Mouse (Mus musculus) embryonic facial prominence, embryonic 12.5 days (tissue): ENCODE results near the gene Plcb2. TPM values are rescaled to one million over a fixed set of nuclear protein-coding genes. Genes with fewer than 3 reads are reported as not detected.

ENCODE experiments used
- ATAC-seq: fragments of 200-750 bp; cut with Nextera tagmentation; 2 replicates; pipeline ENCODE4 v1.8.0; 2017; ENCODE audit not compliant: insufficient number of reproducible peaks, insufficient read depth, low FRiP score, low TSS enrichment
- H3K27ac ChIP-seq: fragments of 300-500 bp; sonication (generic); 2 replicates; pipeline ENCODE4 v1.5.1; 2016; ENCODE audit warnings: mild to moderate bottlenecking
- H3K27me3 ChIP-seq: fragments of 300-500 bp; sonication (generic); 2 replicates; pipeline ENCODE4 v1.6.1; 2016; ENCODE audit warnings: mild to moderate bottlenecking, moderate library complexity
- H3K36me3 ChIP-seq: fragments of 300-500 bp; sonication (generic); 2 replicates; pipeline ENCODE4 v1.6.1; 2016; ENCODE audit warnings: mild to moderate bottlenecking
- H3K4me1 ChIP-seq: fragments of 300-500 bp; sonication (generic); 2 replicates; pipeline ENCODE4 v1.6.1; 2016
- H3K4me2 ChIP-seq: fragments of 300-500 bp; sonication (generic); replicated peaks from 2 replicates; pipeline ENCODE4 v1.6.1; 2016; ENCODE audit warnings: mild to moderate bottlenecking, moderate library complexity
- H3K4me3 ChIP-seq: fragments of 300-500 bp; sonication (generic); 2 replicates; pipeline ENCODE4 v1.5.1; 2016; ENCODE audit warnings: mild to moderate bottlenecking
- H3K9ac ChIP-seq: fragments of 300-500 bp; sonication (generic); 2 replicates; pipeline ENCODE4 v1.6.1; 2016; ENCODE audit warnings: mild to moderate bottlenecking, moderate library complexity
- H3K9me3 ChIP-seq: fragments of 300-500 bp; sonication (generic); 2 replicates; pipeline ENCODE4 v1.6.1; 2016; ENCODE audit warnings: mild to moderate bottlenecking, moderate library complexity
- WGBS: fragments of 180-500 bp; shearing (Covaris S2); methylation state at CpG from one replicate; pipeline ENCODE4 v1.1.7; 2016; 5-methylcytosine and 5-hydroxymethylcytosine counted together
- polyA plus RNA-seq: library from polyadenylated mRNA; unstranded; fragments of >200 nt; fragmentation: Nextera tagmentation; extraction: Ambion mirVana; gene quantifications from 2 replicates; pipeline ENCODE4 v1.2.1, GENCODE M21; 2016

The Plcb2 gene
- polyA plus RNA-seq, 1 experiment from 2014 or later, result 0.38 TPM

- Histone ChIP-seq H3K9ac (no peak overlapping the region), H3K4me1 (peaks cover 29% of the 10 kb centered on the region), H3K4me2 (peak overlapping the region; percentile 97), H3K27me3 (peaks cover 26% of the 10 kb centered on the region), H3K36me3 (no peaks in the 10 kb centered on the region), H3K4me3 (peak overlapping the region; percentile 89), H3K27ac (no peak overlapping the region), H3K9me3 (no peaks in the 10 kb centered on the region)
- ATAC-seq, result no peak
- WGBS, result 31% methylated on average over 10 of the region's 10 CpGs
These were observed 19.2 kb upstream of the Plcb2 start for GRCm38 (mm10) chr2:118747301-118747960.

GRCm38 (mm10) chr2:118745915-118746901, 18.0 kb upstream of the Plcb2 start:
- H3K27ac ChIP-seq, result 0 out of 2 replicates have a peak overlapping the region, but pooled peaks have one; percentile 23
- WGBS, result under 1% methylated on average over 92 of the region's 113 CpGs
- peak; percentile 7; the same call in 1 of the 2 replicates for ATAC-seq
- peak overlapping the region; percentile 89 for H3K4me3 ChIP-seq
- H3K9ac ChIP-seq, result peak overlapping the region; percentile 84
- H3K9me3 ChIP-seq, result no peaks in the 10 kb centered on the region
- peak overlapping the region; percentile 97 for H3K4me2 ChIP-seq
- peaks cover 26% of the 10 kb centered on the region for H3K4me1 ChIP-seq
- peaks cover 26% of the 10 kb centered on the region for H3K27me3 ChIP-seq
- H3K36me3 ChIP-seq, result no peaks in the 10 kb centered on the region

GRCm38 (mm10) chr2:118745232-118745884, 17.1 kb upstream of the Plcb2 start, which contains the start of gene Inafm2:
TSS of gene Inafm2 (plus strand) at chr2:118745758.
- Histone ChIP-seq H3K27ac (0 out of 2 replicates have a peak within 1 kb of the TSS, but pooled peaks have one; percentile 23), H3K4me3 (peak within 1 kb of the TSS; percentile 89), H3K27me3 (peaks cover 26% of the 10 kb centered on the region), H3K36me3 (no peaks in the 10 kb centered on the region), H3K9me3 (no peaks in the 10 kb centered on the region), H3K9ac (peak within 1 kb of the TSS; percentile 84), H3K4me2 (peak within 1 kb of the TSS; percentile 97), H3K4me1 (peaks cover 26% of the 10 kb centered on the region)
- WGBS, result under 1% methylated on average over 55 of the region's 57 CpGs
- peak; percentile 87 for ATAC-seq

GRCm38 (mm10) chr2:118744621-118745020, 16.4 kb upstream of the Plcb2 start:
- WGBS, result 6% methylated on average over 7 of the region's 7 CpGs
- no peaks in the 10 kb centered on the region for H3K36me3 ChIP-seq
- H3K27me3 ChIP-seq, result peaks cover 26% of the 10 kb centered on the region
- H3K9ac ChIP-seq, result no peak overlapping the region
- peak overlapping the region; percentile 97; the same call in 1 of the 2 replicates for H3K4me2 ChIP-seq
- H3K9me3 ChIP-seq, result no peaks in the 10 kb centered on the region
- H3K4me1 ChIP-seq, result peaks cover 26% of the 10 kb centered on the region; the same call in 1 of the 2 replicates
- 0 out of 2 replicates have a peak overlapping the region, but pooled peaks have one; percentile 89 for H3K4me3 ChIP-seq
- ATAC-seq, result no peak
- H3K27ac ChIP-seq, result no peak overlapping the region

- H3K4me3 ChIP-seq, result no peak overlapping the region
- H3K4me2 ChIP-seq, result no peak overlapping the region
- peaks cover 26% of the 10 kb centered on the region for H3K27me3 ChIP-seq
- no peaks in the 10 kb centered on the region for H3K36me3 ChIP-seq
- no peak overlapping the region for H3K9ac ChIP-seq
- no peak overlapping the region for H3K27ac ChIP-seq
- no peak for ATAC-seq
- no peaks in the 10 kb centered on the region for H3K9me3 ChIP-seq
- peaks cover 17% of the 10 kb centered on the region; the same call in 1 of the 2 replicates for H3K4me1 ChIP-seq
- 25% methylated on average over 8 of the region's 8 CpGs for WGBS
These were observed 15.2 kb upstream of the Plcb2 start for GRCm38 (mm10) chr2:118743261-118743943.

- H3K27me3 ChIP-seq, result peaks cover 26% of the 10 kb centered on the region
- WGBS, result 74% methylated on average over 9 of the region's 9 CpGs
- H3K4me1 ChIP-seq, result peaks cover 6% of the 10 kb centered on the region; the same call in 1 of the 2 replicates
- H3K4me3 ChIP-seq, result no peak overlapping the region
- no peak for ATAC-seq
- H3K4me2 ChIP-seq, result no peak overlapping the region
- no peaks in the 10 kb centered on the region for H3K36me3 ChIP-seq
- H3K9ac ChIP-seq, result no peak overlapping the region
- no peak overlapping the region for H3K27ac ChIP-seq
- H3K9me3 ChIP-seq, result no peaks in the 10 kb centered on the region
These were observed 12.9 kb upstream of the Plcb2 start for GRCm38 (mm10) chr2:118741183-118741582.

GRCm38 (mm10) chr2:118740341-118740740, 12.1 kb upstream of the Plcb2 start:
- no peak for ATAC-seq
- Histone ChIP-seq H3K4me2 (no peak overlapping the region), H3K27me3 (peaks cover 26% of the 10 kb centered on the region), H3K9ac (no peak overlapping the region), H3K9me3 (no peaks in the 10 kb centered on the region), H3K4me1 (peaks cover 6% of the 10 kb centered on the region; the same call in 1 of the 2 replicates), H3K4me3 (no peak overlapping the region), H3K27ac (no peak overlapping the region), H3K36me3 (no peaks in the 10 kb centered on the region)
- 66% methylated on average over 3 of the region's 3 CpGs for WGBS

- Histone ChIP-seq H3K4me2 (no peak overlapping the region), H3K27ac (no peak overlapping the region), H3K4me1 (peaks cover 12% of the 10 kb centered on the region), H3K9ac (no peak overlapping the region), H3K9me3 (no peaks in the 10 kb centered on the region), H3K27me3 (peaks cover 23% of the 10 kb centered on the region), H3K36me3 (no peaks in the 10 kb centered on the region), H3K4me3 (no peak overlapping the region)
- 59% methylated on average over 5 of the region's 5 CpGs for WGBS
- ATAC-seq, result no peak
These were observed 5.1 kb upstream of the Plcb2 start for GRCm38 (mm10) chr2:118733341-118733740.

GRCm38 (mm10) chr2:118731981-118732380, 3.7 kb upstream of the Plcb2 start:
- Histone ChIP-seq H3K9ac (no peak overlapping the region), H3K27ac (no peak overlapping the region), H3K4me1 (peaks cover 17% of the 10 kb centered on the region), H3K4me2 (no peak overlapping the region), H3K4me3 (no peak overlapping the region), H3K9me3 (no peaks in the 10 kb centered on the region), H3K27me3 (peaks cover 34% of the 10 kb centered on the region), H3K36me3 (no peaks in the 10 kb centered on the region)
- ATAC-seq, result no peak
- 78% methylated on average over 5 of the region's 5 CpGs for WGBS

GRCm38 (mm10) chr2:118730622-118730915, 2.3 kb upstream of the Plcb2 start:
- no peak overlapping the region for H3K9ac ChIP-seq
- H3K4me1 ChIP-seq, result peaks cover 17% of the 10 kb centered on the region
- 12% methylated on average over 3 of the region's 3 CpGs for WGBS
- no peak overlapping the region for H3K4me2 ChIP-seq
- no peak for ATAC-seq
- H3K36me3 ChIP-seq, result no peaks in the 10 kb centered on the region
- no peak overlapping the region for H3K4me3 ChIP-seq
- no peaks in the 10 kb centered on the region for H3K9me3 ChIP-seq
- H3K27ac ChIP-seq, result no peak overlapping the region
- peaks cover 35% of the 10 kb centered on the region for H3K27me3 ChIP-seq
